Mouse (Mus musculus) limb, embryonic 14.5 days (tissue): ENCODE results near the gene Nat9. TPM values are rescaled to one million over a fixed set of nuclear protein-coding genes. Genes with fewer than 3 reads are reported as not detected.

ENCODE experiments used
- ATAC-seq: fragments of 200-750 bp; cut with Nextera tagmentation; 2 replicates; pipeline ENCODE4 v1.8.0; 2017; ENCODE audit warnings: low read depth, moderate number of reproducible peaks, moderate TSS enrichment; ENCODE audit not compliant: low FRiP score
- DNase-seq: peaks from one replicate; pipeline ENCODE4 v3.0.0-alpha.2; 2015; ENCODE audit warnings: low spot score
- H3K27ac ChIP-seq: fragments of 300-500 bp; sonication (generic); replicated peaks from 2 replicates; pipeline ENCODE4 v1.5.1; 2014; ENCODE audit warnings: low read depth, mild to moderate bottlenecking, low read length, moderate library complexity, mixed read lengths
- H3K27me3 ChIP-seq: fragments of 300-500 bp; sonication (generic); 2 replicates; pipeline ENCODE4 v1.6.1; 2014; ENCODE audit warnings: low read length, mixed read lengths; ENCODE audit not compliant: control insufficient read depth, insufficient read depth
- H3K36me3 ChIP-seq: fragments of 300-500 bp; sonication (generic); 2 replicates; pipeline ENCODE4 v1.6.1; 2014; ENCODE audit warnings: mild to moderate bottlenecking, low read length, moderate library complexity, mixed read lengths; ENCODE audit not compliant: control insufficient read depth, insufficient read depth
- H3K4me1 ChIP-seq: fragments of 300-500 bp; sonication (generic); 2 replicates; pipeline ENCODE4 v1.6.1; 2014; ENCODE audit warnings: antibody characterized with exemption, low read length, mixed read lengths; ENCODE audit not compliant: control insufficient read depth, insufficient read depth
- H3K4me2 ChIP-seq: fragments of 300-500 bp; sonication (generic); replicated peaks from 2 replicates; pipeline ENCODE4 v1.6.1; 2014; ENCODE audit warnings: low read depth, mild to moderate bottlenecking, low read length, moderate library complexity; ENCODE audit not compliant: severe bottlenecking
- H3K4me3 ChIP-seq: fragments of 300-500 bp; sonication (generic); replicated peaks from 2 replicates; pipeline ENCODE4 v1.5.1; 2014; ENCODE audit warnings: low read length
- H3K9ac ChIP-seq: fragments of 300-500 bp; sonication (generic); 2 replicates; pipeline ENCODE4 v1.6.1; 2014; ENCODE audit warnings: mild to moderate bottlenecking, low read depth, low read length, moderate library complexity; ENCODE audit not compliant: severe bottlenecking
- H3K9me3 ChIP-seq: fragments of 300-500 bp; sonication (generic); 2 replicates; pipeline ENCODE4 v1.6.1; 2016; ENCODE audit warnings: low read length; ENCODE audit not compliant: control insufficient read depth
- POLR2A ChIP-seq: fragments of 200-500 bp; IDR thresholded peaks from 2 replicates; pipeline ENCODE4 v1.8.0; 2012; ENCODE audit warnings: inconsistent platforms, mild to moderate bottlenecking, moderate library complexity, borderline replicate concordance; ENCODE audit not compliant: insufficient read depth, insufficient read length; ENCODE audit errors: extremely low read depth
- WGBS: fragments of 180-500 bp; shearing (Covaris S2); extraction: QIAGEN DNeasy Blood & Tissue Kit; methylation state at CpG from one replicate; pipeline ENCODE4 v1.1.7; 2014; 5-methylcytosine and 5-hydroxymethylcytosine counted together
- polyA plus RNA-seq, 2 experiments: library from polyadenylated mRNA; depleted of rRNA in 1 of 2; stranded (reverse) in 1 of 2; unstranded in 1 of 2; fragments of >200 nt; fragmentation: Nextera tagmentation in 1 of 2; extraction: Ambion mirVana in 1 of 2; gene quantifications; 2 replicates each; pipeline versions ENCODE4 v1.2.1 to v1.2.3; 2012 to 2014

Gene Nat9
- polyA plus RNA-seq, 2 experiments: 20.0 to 32.1 TPM

- DNase-seq: no peak
- Histone ChIP-seq H3K27me3 (no peaks in the 10 kb centered on the region), H3K4me2 (no peak overlapping the region)
Measured at GRCm38 (mm10) chr11:115231924-115232323, 44.3 kb upstream of the Nat9 start.

GRCm38 (mm10) chr11:115231168-115231915, 43.7 kb upstream of the Nat9 start:
- no peak for ATAC-seq
- H3K27ac ChIP-seq: no peak overlapping the region
- DNase-seq: no peak
- no peak for TF ChIP-seq POLR2A
- H3K4me3 ChIP-seq: no peak overlapping the region
- H3K36me3 ChIP-seq: no peaks in the 10 kb centered on the region; the same call in 1 of the 2 replicates
- H3K9me3 ChIP-seq: no peaks in the 10 kb centered on the region
- no peaks in the 10 kb centered on the region for H3K27me3 ChIP-seq
- H3K9ac ChIP-seq: no peak overlapping the region
- WGBS: 46% methylated on average over 14 of the region's 14 CpGs
- H3K4me2 ChIP-seq: no peak overlapping the region
- H3K4me1 ChIP-seq: peaks cover 6% of the 10 kb centered on the region; the same call in 1 of the 2 replicates

More at GRCm38 (mm10) chr11:115231924-115232323, 44.3 kb upstream of the Nat9 start:
- no peak for ATAC-seq
- Histone ChIP-seq H3K36me3 (no peaks in the 10 kb centered on the region; the same call in 1 of the 2 replicates), H3K4me1 (peaks cover 6% of the 10 kb centered on the region; the same call in 1 of the 2 replicates), H3K27ac (no peak overlapping the region), H3K9me3 (no peaks in the 10 kb centered on the region), H3K4me3 (no peak overlapping the region), H3K9ac (no peak overlapping the region)
- 59% methylated on average over 9 of the region's 9 CpGs for WGBS
- TF ChIP-seq POLR2A: no peak

GRCm38 (mm10) chr11:115229021-115229930, 41.6 kb upstream of the Nat9 start:
- no peak overlapping the region for H3K27ac ChIP-seq
- TF ChIP-seq POLR2A: no peak
- no peak overlapping the region for H3K4me3 ChIP-seq
- DNase-seq (no peak), ATAC-seq (no peak)
- H3K9me3 ChIP-seq: no peaks in the 10 kb centered on the region
- WGBS: 50% methylated on average over 15 of the region's 15 CpGs
- H3K4me1 ChIP-seq: peaks cover 3% of the 10 kb centered on the region; the same call in 1 of the 2 replicates
- H3K36me3 ChIP-seq: no peaks in the 10 kb centered on the region; the same call in 1 of the 2 replicates
- H3K9ac ChIP-seq: no peak overlapping the region
- H3K4me2 ChIP-seq: no peak overlapping the region
- H3K27me3 ChIP-seq: no peaks in the 10 kb centered on the region

DNA sequence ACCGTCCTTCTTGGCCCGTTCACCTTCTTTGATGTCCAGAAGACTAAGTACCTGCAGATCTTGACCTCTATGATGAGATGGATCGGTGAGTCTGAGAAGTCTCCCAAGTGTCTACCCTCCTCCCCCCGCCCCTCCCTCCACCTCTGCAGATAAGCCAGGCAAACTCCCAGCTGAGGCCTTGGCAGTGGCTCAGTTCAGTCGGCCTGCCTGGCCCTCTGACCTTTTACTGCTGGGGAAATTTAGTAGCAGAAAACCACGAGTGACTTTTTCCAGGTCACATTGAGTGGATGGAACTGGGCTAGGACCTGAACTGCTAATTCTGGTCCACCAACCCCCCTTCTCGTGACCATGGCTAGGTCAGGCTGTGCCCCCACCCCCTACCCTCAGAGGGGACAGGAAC, 40.8 kb upstream of the Nat9 start:
- DNase-seq (no peak), ATAC-seq (no peak)
- no peak overlapping the region for H3K4me3 ChIP-seq
- H3K4me2 ChIP-seq: no peak overlapping the region
- no peaks in the 10 kb centered on the region; the same call in 1 of the 2 replicates for H3K36me3 ChIP-seq
- H3K9ac ChIP-seq: no peak overlapping the region
- WGBS: 58% methylated on average over 7 of the region's 7 CpGs
- TF ChIP-seq POLR2A: no peak
- H3K27ac ChIP-seq: no peak overlapping the region
- H3K27me3 ChIP-seq: no peaks in the 10 kb centered on the region
- peaks cover 3% of the 10 kb centered on the region; the same call in 1 of the 2 replicates for H3K4me1 ChIP-seq
- H3K9me3 ChIP-seq: no peaks in the 10 kb centered on the region

DNA sequence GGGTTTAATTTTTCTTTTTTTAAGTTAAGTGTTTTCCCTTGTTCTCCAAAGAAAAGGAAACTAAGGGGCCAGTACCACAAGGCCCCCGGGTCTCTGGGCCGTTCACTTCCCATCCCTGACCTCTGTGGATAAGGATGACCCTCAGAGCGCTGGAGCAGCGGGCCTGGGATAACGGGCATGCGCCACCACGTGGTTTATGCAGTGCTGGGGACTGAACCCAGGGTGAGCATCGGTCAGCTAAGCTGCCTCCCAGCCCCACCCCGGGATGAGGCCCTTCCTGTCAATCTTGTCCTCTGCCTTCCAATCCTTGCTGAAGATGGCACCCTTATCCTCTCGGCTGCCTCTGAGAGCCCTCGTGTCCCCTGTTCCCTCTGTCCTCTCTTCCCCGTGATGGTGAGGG, 40.0 kb upstream of the Nat9 start:
- no peaks in the 10 kb centered on the region for H3K27me3 ChIP-seq
- no peak overlapping the region for H3K27ac ChIP-seq
- H3K9me3 ChIP-seq: no peaks in the 10 kb centered on the region
- no peak overlapping the region for H3K9ac ChIP-seq
- ATAC-seq (no peak), DNase-seq (no peak)
- WGBS: 30% methylated on average over 12 of the region's 12 CpGs
- H3K4me3 ChIP-seq: no peak overlapping the region
- peaks cover 6% of the 10 kb centered on the region for H3K4me1 ChIP-seq
- no peak for TF ChIP-seq POLR2A
- H3K36me3 ChIP-seq: no peaks in the 10 kb centered on the region
- no peak overlapping the region for H3K4me2 ChIP-seq
